Mouse (Mus musculus) ES-E14 (cell line): Measurements from ENCODE around the gene Sumf2.

Experiments
- CHD2 ChIP-seq: IDR thresholded peaks from 2 replicates; pipeline ENCODE4 v1.6.1; 2014; ENCODE audit warnings: mild to moderate bottlenecking, low read depth, low read length, inconsistent platforms
- ZC3H11A ChIP-seq: IDR thresholded peaks from 2 replicates; pipeline ENCODE4 v1.6.1; 2012; ENCODE audit warnings: low read depth, mild to moderate bottlenecking, inconsistent platforms, low read length, borderline replicate concordance
- ZNF384 ChIP-seq: IDR thresholded peaks from 2 replicates; pipeline ENCODE4 v1.6.1; 2012; ENCODE audit warnings: low read depth, low read length, inconsistent platforms

GRCm38 (mm10) chr5:129877731-129878455, 31.1 kb downstream of the Sumf2 start:
- TF ChIP-seq CHD2 (no peak), ZC3H11A (no peak), ZNF384 (no peak)
